Mouse (Mus musculus): Measurements from ENCODE around the gene Nox3.

Nox3 gene

GRCm38 (mm10) chr17:3696161-3696560, at the start of gene Nox3:
Nox3 (minus strand) TSS chr17:3696261.
- no peak for DNase-seq (ENCODE audit: low spot score)

DNA sequence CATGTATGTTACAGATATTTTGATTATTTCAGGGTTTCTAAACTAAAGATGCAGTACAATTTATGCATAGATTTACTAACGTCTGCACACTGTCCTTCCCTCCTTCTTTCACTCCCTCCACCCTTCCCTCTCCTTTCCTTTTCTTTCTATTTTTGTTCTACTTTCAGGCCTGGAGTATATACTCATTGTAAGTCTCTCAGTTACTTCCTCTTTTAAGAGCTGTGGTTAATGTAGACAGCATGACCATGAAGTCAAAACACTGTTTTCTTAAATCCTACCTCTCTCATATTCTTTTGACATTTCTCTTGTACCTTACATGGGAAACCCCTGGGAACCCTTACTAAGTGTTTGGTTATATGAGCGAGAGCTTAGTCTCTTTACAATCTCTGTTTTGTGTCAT, 48.3 kb upstream of the Nox3 start:
- no peak for DNase-seq (ENCODE audit: low spot score)

- DNase-seq (ENCODE audit: low spot score), result peak; percentile 3
Observed at GRCm38 (mm10) chr17:3736936-3737335, 40.9 kb upstream of the Nox3 start.

GRCm38 (mm10) chr17:3734286-3734685, 38.2 kb upstream of the Nox3 start:
- no peak for DNase-seq (ENCODE audit: low spot score)

GRCm38 (mm10) chr17:3705350-3705930, 9.4 kb upstream of the Nox3 start:
- DNase-seq (ENCODE audit: low spot score), result no peak

GRCm38 (mm10) chr17:3702320-3702719, 6.3 kb upstream of the Nox3 start:
- DNase-seq (ENCODE audit: low spot score), result no peak

GRCm38 (mm10) chr17:3692817-3693216, 3.2 kb downstream of the Nox3 start:
- no peak for DNase-seq (ENCODE audit: low spot score)

DNA sequence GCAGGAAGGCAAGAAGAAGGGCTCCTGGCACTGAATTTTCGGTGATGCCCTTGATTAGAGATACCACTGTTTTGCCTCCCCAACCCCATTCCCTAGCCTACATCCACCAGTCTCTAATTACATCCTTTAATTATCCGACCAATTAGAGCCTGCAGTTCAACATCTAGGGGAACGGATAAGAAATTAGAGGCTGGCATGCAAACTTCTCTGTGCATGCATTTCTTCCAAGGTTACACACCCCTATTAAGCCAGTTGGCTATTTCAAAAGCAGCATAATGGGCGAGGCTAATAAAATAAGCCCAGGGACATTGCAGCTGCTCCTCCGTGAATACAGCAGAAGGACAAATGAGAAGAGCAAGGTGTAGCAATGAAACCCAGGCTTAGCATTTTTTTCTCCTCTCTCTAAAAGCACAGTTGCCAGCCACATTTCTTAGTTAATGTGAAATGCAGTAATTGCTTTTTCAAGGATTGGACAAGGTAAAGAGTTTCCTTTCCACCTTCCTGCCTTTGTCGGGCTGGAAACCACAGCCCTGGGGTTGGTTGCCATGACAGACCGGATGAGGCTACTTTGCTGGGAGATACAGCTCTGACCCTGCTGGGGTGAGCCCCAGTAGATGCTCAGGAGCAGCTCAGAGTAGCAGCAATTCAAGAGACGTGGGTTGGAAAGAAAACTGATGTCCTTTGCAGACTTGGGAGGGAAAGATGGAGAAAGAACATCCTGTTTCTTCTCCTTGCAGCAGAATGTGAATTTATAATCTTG, 5.4 kb downstream of the Nox3 start:
- no peak for DNase-seq (ENCODE audit: low spot score)

DNA sequence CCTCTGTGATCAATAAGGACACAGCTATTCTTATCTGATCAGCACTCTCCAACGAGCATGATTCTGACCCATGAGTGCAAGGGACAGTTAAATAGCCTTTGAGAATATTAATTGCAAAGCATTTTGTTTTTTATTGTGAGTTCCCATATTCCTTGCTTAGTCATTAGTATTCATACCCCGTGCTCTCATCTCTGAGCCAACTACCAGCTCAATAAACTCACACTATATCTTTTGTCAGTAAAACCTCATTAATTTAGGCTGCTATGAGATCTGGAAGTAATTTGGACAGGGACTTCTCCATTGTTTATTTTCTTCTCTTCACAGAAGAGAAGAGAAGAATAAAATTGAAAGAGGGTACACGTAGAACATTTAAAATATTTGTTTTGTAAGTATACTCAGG, 12.4 kb downstream of the Nox3 start:
- no peak for DNase-seq (ENCODE audit: low spot score)

DNA sequence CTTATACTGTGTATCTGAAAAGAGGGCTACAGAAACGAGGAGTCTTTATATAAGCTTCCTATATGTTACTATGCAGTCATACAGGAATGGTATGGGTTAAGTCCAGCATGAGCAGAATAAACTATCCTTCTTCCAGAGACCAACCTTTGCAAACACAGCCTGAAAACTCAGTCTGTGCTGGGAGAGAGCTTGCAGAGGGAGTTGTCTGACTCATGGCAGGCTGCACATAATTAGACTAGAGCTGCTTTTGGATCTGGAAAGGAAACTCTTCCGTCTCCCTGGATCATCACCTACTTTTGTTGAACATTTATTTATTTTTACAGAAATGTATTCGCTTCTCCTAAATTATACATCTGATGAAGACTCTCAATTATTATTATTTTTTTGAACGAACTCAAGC, 26.8 kb downstream of the Nox3 start:
- DNase-seq (ENCODE audit: low spot score), result no peak

- DNase-seq (ENCODE audit: low spot score), result no peak
Observed at GRCm38 (mm10) chr17:3667287-3667686, 28.8 kb downstream of the Nox3 start.

DNA sequence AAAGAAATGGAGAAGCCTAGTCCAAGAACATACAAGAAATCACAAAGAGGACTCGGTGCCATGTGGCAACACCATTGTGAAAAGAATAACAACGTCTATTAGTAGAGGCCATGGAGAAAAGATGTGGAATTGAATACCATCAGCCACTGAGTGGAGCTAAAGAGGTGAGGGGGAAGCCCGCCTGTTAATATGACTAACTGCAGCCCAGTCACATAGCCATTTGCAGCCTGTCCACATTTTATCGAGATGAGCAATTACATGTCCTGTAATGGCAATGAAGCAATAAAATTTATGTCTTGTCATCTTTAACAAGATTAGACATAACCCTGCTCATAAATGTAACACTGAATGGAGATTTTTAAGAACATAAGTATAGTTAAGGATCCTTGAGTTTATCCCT, 30.7 kb downstream of the Nox3 start:
- no peak for DNase-seq (ENCODE audit: low spot score)

DNA sequence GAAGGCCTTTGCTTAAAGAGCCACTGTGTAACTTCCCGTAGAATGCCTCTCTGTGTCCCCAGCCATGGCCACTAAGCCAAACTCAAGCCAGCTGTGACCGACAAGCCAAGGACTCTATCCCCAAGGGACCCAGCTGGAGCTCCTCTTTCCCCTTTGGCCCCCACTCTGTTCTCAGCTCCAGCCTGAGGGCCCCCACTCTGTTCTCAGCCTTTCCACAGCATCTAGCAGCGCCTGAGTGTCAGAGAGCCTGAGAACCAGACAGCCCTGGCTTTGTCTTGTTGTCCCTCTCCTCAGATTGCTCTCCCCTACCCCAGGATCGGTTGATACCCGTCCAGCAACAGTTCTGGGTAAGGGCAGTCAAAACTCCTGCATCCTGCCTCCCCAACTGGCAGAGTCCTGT, 36.6 kb downstream of the Nox3 start:
- DNase-seq (ENCODE audit: low spot score), result peak; percentile 9

- DNase-seq (ENCODE audit: low spot score), result no peak
Observed at GRCm38 (mm10) chr17:3650377-3650776, 45.7 kb downstream of the Nox3 start.

- DNase-seq (ENCODE audit: low spot score), result no peak
Observed at GRCm38 (mm10) chr17:3643582-3643981, 52.5 kb downstream of the Nox3 start.

DNA sequence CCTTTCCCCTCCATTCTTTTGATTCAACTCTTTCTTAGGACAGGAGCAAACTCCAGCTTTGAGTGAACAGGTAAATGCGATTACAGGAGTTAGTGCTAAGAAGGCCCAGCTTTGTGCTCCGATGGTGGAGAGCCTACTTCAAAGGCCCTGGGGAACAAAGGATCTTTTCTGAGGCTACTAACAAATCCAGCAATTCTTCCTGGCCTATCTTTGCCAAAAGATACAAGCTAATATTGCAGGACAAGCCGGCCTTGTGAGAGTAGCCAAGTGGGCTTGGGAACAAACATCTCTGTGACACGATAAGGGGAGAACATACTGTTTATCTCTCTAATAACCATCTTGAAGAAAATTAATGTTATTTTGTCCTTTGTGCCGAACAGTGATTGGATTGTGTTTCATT, 54.6 kb downstream of the Nox3 start:
- peak; percentile 20 for DNase-seq (ENCODE audit: low spot score)

DNA sequence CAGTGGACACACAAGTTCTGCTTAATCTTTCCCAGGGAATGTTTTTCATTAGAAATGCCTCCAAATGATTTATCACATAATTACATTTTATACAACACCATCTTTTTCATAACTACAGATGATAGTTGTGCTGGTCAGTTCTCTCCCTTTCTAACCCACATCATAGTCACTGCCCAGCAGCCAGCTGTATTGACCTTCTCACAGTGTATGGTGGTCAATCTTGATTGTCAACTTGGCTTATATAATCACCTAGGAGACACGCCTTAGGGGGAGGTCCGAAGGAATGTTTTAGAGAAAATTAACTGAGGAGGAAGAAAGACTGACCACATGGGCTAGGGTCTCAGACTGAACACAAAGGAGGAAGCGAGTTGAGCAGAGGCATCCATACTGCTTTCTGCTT, 57.3 kb downstream of the Nox3 start:
- DNase-seq (ENCODE audit: low spot score), result no peak

GRCm38 (mm10) chr17:3632501-3632900, 63.6 kb downstream of the Nox3 start:
- DNase-seq (ENCODE audit: low spot score), result no peak

- DNase-seq (ENCODE audit: low spot score), result no peak
Observed at GRCm38 (mm10) chr17:3616329-3617216, 79.5 kb downstream of the Nox3 start.

DNA sequence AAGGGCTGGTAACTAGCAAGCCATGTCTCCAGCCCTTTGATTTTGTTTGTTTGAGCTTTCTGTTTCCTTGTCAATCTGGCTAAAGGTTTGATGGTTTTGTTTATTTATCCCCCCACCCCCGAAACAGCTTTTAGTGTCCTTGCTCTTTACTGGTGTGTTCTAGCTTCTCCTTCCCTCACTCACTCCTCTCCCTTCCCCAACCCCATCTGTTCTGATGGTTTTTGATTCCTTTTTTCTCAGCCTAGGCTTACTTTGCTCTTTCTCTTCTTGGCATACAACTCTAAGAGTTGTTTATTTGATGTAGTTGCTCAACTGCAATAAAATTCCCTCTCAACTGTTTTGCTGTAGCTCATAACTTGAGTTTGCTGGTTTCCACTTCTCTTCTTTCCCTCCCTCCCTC, 80.5 kb downstream of the Nox3 start:
- no peak for DNase-seq (ENCODE audit: low spot score)

DNA sequence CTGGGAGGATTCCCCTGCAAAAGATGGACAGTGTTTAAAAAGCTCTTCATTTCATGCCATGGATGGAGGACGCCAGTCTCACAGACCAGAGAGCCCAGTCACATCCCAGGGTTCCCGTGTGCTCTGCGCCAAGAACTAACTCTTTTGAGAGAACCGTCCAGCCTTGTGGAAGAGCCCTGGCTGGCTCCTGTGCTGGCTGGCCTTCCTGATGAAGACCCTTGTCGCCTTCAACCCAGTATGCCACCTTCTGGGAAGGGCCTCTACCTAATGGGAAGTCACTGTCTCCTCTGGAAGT, 84.3 kb downstream of the Nox3 start:
- no peak for DNase-seq (ENCODE audit: low spot score)

DNA sequence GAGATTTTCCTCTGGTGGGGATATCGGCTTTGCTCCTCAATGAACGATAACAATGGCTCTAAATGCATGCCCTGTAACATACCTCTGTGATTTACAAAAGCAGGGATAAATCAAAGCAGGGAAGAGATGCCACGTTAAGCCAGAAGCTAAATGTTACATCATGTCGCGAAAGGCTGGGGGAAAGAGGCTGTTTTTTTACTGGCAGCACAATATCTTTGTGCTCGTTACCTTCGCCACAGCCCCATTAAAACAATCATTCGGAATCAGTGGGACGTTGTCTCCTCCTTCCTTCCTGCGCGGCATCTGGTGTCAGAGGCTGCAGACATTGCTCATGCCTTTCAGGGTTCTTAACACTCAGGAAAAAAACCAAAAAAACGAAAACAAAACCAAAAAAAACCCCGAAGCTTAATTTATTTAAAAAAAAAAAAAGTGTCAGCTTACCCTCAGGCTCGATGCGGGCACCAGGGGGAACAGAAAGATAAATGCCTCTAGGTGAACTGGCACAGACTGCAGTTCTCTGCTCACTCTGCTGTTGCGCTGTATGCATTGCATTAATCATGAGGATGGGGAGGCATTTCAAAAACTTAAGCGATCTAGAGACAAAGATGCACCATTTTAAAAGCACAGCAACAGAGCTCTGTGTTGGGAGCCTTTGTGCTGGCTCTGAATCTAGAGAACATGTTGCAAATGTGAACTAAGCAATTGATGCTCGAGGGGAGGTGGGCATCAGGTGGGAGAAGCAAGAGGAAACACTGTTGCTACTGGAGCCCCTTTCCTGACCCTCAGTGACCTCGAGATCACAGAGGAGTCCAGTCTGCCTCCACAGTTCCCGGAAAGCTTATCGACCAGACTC, 84.9 kb downstream of the Nox3 start:
- no peak for DNase-seq (ENCODE audit: low spot score)
